Mouse (Mus musculus): ENCODE measurements around the gene Prrt2. TPM values are rescaled to one million over a fixed set of nuclear protein-coding genes. Genes with fewer than 3 reads are reported as not detected.

Gene Prrt2
- total and polyA plus RNA-seq, 2 experiments from 2014 or later, result 0.23 TPM; not detected in 1

GRCm38 (mm10) chr7:127016081-127016480 lies 4.9 kb downstream of the Prrt2 start:
- DNase-seq (ENCODE audit: low spot score) (no peak), ATAC-seq (ENCODE audit: insufficient read depth, low read depth) (no peak)
- H3K27ac ChIP-seq (ENCODE audit: low read depth), result peak overlapping the region; percentile 88
- 0% methylated on average over 10 of the region's 10 CpGs for WGBS
- H3K4me2 ChIP-seq (ENCODE audit: low read depth, low read length), result peak overlapping the region; percentile 89
- H3K9me3 ChIP-seq (replicated peaks; ENCODE audit: control insufficient read depth, low read length), result no peaks in the 10 kb centered on the region
- 0 out of 2 replicates have a peak, but pooled peaks cover 10% of the 10 kb centered on the region for H3K36me3 ChIP-seq (replicated peaks; ENCODE audit: control insufficient read depth, insufficient read depth, low read length)
- H3K4me3 ChIP-seq (ENCODE audit: low read depth, low read length), result peak overlapping the region; percentile 53
- no peak for TF ChIP-seq CTCF (IDR thresholded peaks at IDR 0.05; ENCODE audit: low read depth)
- no peak for TF ChIP-seq EP300 (IDR thresholded peaks at IDR 0.05; ENCODE audit: low read depth)
- H3K4me1 ChIP-seq (ENCODE audit: control insufficient read depth, insufficient read depth), result peaks cover 21% of the 10 kb centered on the region
- peak overlapping the region; percentile 63 for H3K9ac ChIP-seq (replicated peaks; ENCODE audit: low read depth, low read length)
- no peaks in the 10 kb centered on the region for H3K27me3 ChIP-seq (ENCODE audit: control insufficient read depth, insufficient read depth, low read length)

- WGBS, result 88% methylated on average over 12 of the region's 12 CpGs
- Histone ChIP-seq H3K4me1 (ENCODE audit: control insufficient read depth, insufficient read depth) (peaks cover 12% of the 10 kb centered on the region), H3K27ac (ENCODE audit: low read depth) (no peak overlapping the region), H3K4me3 (ENCODE audit: low read depth, low read length) (no peak overlapping the region), H3K4me2 (ENCODE audit: low read depth, low read length) (no peak overlapping the region), H3K9ac (replicated peaks; ENCODE audit: low read depth, low read length) (no peak overlapping the region), H3K27me3 (ENCODE audit: control insufficient read depth, insufficient read depth, low read length) (no peaks in the 10 kb centered on the region), H3K9me3 (replicated peaks; ENCODE audit: control insufficient read depth, low read length) (no peaks in the 10 kb centered on the region), H3K36me3 (replicated peaks; ENCODE audit: control insufficient read depth, insufficient read depth, low read length) (0 out of 2 replicates have a peak, but pooled peaks cover 10% of the 10 kb centered on the region)
- ATAC-seq (ENCODE audit: insufficient read depth, low read depth), result no peak
- TF ChIP-seq EP300 (IDR thresholded peaks at IDR 0.05; ENCODE audit: low read depth), result no peak
- TF ChIP-seq CTCF (IDR thresholded peaks at IDR 0.05; ENCODE audit: low read depth), result no peak
- no peak for DNase-seq (ENCODE audit: low spot score)
Observed at GRCm38 (mm10) chr7:127014993-127015392, 6.0 kb downstream of the Prrt2 start.

- no peak for TF ChIP-seq EP300 (IDR thresholded peaks at IDR 0.05; ENCODE audit: low read depth)
- no peak for TF ChIP-seq CTCF (IDR thresholded peaks at IDR 0.05; ENCODE audit: low read depth)
- peak within 1 kb of the TSS; percentile 61 for H3K4me3 ChIP-seq (ENCODE audit: low read depth, low read length)
- no peaks in the 10 kb centered on the region for H3K27me3 ChIP-seq (ENCODE audit: control insufficient read depth, insufficient read depth, low read length)
- 0 out of 2 replicates have a peak, but pooled peaks cover 10% of the 10 kb centered on the region for H3K36me3 ChIP-seq (replicated peaks; ENCODE audit: control insufficient read depth, insufficient read depth, low read length)
- DNase-seq (ENCODE audit: low spot score) (peak; percentile 77), ATAC-seq (ENCODE audit: insufficient read depth, low read depth) (no peak)
- H3K9me3 ChIP-seq (replicated peaks; ENCODE audit: control insufficient read depth, low read length), result no peaks in the 10 kb centered on the region
- 11% methylated on average over 11 of the region's 11 CpGs for WGBS
- peak within 1 kb of the TSS; percentile 63 for H3K9ac ChIP-seq (replicated peaks; ENCODE audit: low read depth, low read length)
- H3K4me1 ChIP-seq (ENCODE audit: control insufficient read depth, insufficient read depth), result peaks cover 13% of the 10 kb centered on the region
- H3K4me2 ChIP-seq (ENCODE audit: low read depth, low read length), result peak within 1 kb of the TSS; percentile 75
- peak within 1 kb of the TSS; percentile 63; the same call in 1 of the 2 replicates for H3K27ac ChIP-seq (ENCODE audit: low read depth)
Observed at GRCm38 (mm10) chr7:127014320-127014719, 6.7 kb downstream of the Prrt2 start, which contains the start of gene Mvp. Mvp (minus strand) TSS chr7:127014621.

GRCm38 (mm10) chr7:127013385-127013784 lies 7.6 kb downstream of the Prrt2 start:
- TF ChIP-seq CTCF (IDR thresholded peaks at IDR 0.05; ENCODE audit: low read depth) (no peak), EP300 (IDR thresholded peaks at IDR 0.05; ENCODE audit: low read depth) (no peak)
- DNase-seq (ENCODE audit: low spot score), result no peak
- WGBS, result 91% methylated on average over 6 of the region's 6 CpGs

DNA sequence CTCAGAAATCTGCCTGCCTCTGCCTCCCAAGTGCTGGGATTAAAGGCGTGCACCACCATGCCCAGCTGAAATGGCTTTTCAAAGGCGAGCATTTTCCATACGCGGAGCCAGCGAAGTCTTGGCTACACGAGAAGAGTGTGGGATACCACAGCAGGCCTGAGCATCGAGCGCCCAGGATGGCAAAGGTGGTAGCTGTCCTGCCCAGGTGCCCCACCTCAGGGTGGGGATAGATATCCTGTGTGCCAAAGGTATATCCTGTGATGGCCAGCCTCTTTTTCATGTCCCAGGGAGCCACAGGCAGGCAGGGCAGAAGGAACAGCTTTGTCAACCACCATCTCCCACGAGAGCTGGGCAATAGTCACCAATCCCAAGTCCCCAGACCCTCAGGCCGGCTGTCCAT lies 8.2 kb downstream of the Prrt2 start:
- TF ChIP-seq CTCF (IDR thresholded peaks at IDR 0.05; ENCODE audit: low read depth) (no peak), EP300 (IDR thresholded peaks at IDR 0.05; ENCODE audit: low read depth) (no peak)
- Histone ChIP-seq H3K9me3 (replicated peaks; ENCODE audit: control insufficient read depth, low read length) (no peaks in the 10 kb centered on the region), H3K4me2 (ENCODE audit: low read depth, low read length) (no peak overlapping the region), H3K27me3 (ENCODE audit: control insufficient read depth, insufficient read depth, low read length) (no peaks in the 10 kb centered on the region), H3K27ac (ENCODE audit: low read depth) (no peak overlapping the region), H3K9ac (replicated peaks; ENCODE audit: low read depth, low read length) (no peak overlapping the region), H3K4me1 (ENCODE audit: control insufficient read depth, insufficient read depth) (peaks cover 25% of the 10 kb centered on the region), H3K36me3 (replicated peaks; ENCODE audit: control insufficient read depth, insufficient read depth, low read length) (0 out of 2 replicates have a peak, but pooled peaks cover 10% of the 10 kb centered on the region), H3K4me3 (ENCODE audit: low read depth, low read length) (no peak overlapping the region)
- DNase-seq (ENCODE audit: low spot score) (no peak), ATAC-seq (ENCODE audit: insufficient read depth, low read depth) (no peak)
- WGBS, result 97% methylated on average over 10 of the region's 10 CpGs

More at GRCm38 (mm10) chr7:127013385-127013784, 7.6 kb downstream of the Prrt2 start:
- H3K27ac ChIP-seq (ENCODE audit: low read depth), result no peak overlapping the region
- no peak for ATAC-seq (ENCODE audit: insufficient read depth, low read depth)
- H3K27me3 ChIP-seq (ENCODE audit: control insufficient read depth, insufficient read depth, low read length), result no peaks in the 10 kb centered on the region
- peak overlapping the region; percentile 75 for H3K4me2 ChIP-seq (ENCODE audit: low read depth, low read length)
- H3K4me3 ChIP-seq (ENCODE audit: low read depth, low read length), result peak overlapping the region; percentile 61
- H3K9ac ChIP-seq (replicated peaks; ENCODE audit: low read depth, low read length), result no peak overlapping the region
- peaks cover 21% of the 10 kb centered on the region for H3K4me1 ChIP-seq (ENCODE audit: control insufficient read depth, insufficient read depth)
- no peaks in the 10 kb centered on the region for H3K9me3 ChIP-seq (replicated peaks; ENCODE audit: control insufficient read depth, low read length)
- 0 out of 2 replicates have a peak, but pooled peaks cover 10% of the 10 kb centered on the region for H3K36me3 ChIP-seq (replicated peaks; ENCODE audit: control insufficient read depth, insufficient read depth, low read length)

DNA sequence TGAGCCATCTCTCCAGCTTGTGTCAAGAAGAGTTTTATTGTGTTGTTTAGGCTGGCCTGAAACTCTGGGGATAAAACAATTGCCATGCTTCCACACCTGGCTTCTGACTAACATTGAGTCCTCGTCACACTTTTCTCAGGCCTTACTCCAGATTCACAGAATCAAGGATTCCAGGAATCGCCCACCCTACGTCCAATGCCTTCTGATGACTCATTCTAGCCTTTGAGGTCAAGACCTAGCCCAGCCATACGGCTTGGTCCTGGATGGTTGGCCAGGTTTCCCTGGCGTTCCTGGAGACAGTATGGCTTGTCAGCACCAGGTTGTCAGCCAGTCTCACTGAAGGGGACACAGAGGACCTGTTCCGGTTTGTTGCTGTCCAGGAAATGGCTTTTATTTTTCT lies 8.6 kb downstream of the Prrt2 start:
- peaks cover 25% of the 10 kb centered on the region for H3K4me1 ChIP-seq (ENCODE audit: control insufficient read depth, insufficient read depth)
- no peak for ATAC-seq (ENCODE audit: insufficient read depth, low read depth)
- no peak for DNase-seq (ENCODE audit: low spot score)
- 0 out of 2 replicates have a peak, but pooled peaks cover 10% of the 10 kb centered on the region for H3K36me3 ChIP-seq (replicated peaks; ENCODE audit: control insufficient read depth, insufficient read depth, low read length)
- no peaks in the 10 kb centered on the region for H3K27me3 ChIP-seq (ENCODE audit: control insufficient read depth, insufficient read depth, low read length)
- 72% methylated on average over 6 of the region's 6 CpGs for WGBS
- H3K27ac ChIP-seq (ENCODE audit: low read depth), result no peak overlapping the region
- no peak for TF ChIP-seq CTCF (IDR thresholded peaks at IDR 0.05; ENCODE audit: low read depth)
- no peak for TF ChIP-seq EP300 (IDR thresholded peaks at IDR 0.05; ENCODE audit: low read depth)
- H3K9ac ChIP-seq (replicated peaks; ENCODE audit: low read depth, low read length), result no peak overlapping the region
- no peaks in the 10 kb centered on the region for H3K9me3 ChIP-seq (replicated peaks; ENCODE audit: control insufficient read depth, low read length)
- H3K4me2 ChIP-seq (ENCODE audit: low read depth, low read length), result no peak overlapping the region
- no peak overlapping the region for H3K4me3 ChIP-seq (ENCODE audit: low read depth, low read length)

All from heart, postnatal 0 days (tissue).